Mouse (Mus musculus) G1E (cell line): ENCODE results near the gene Hdac8. TPM values are rescaled to one million over a fixed set of nuclear protein-coding genes. Genes with fewer than 3 reads are reported as not detected.

Experiments
- ATAC-seq: 2 replicates; pipeline ENCODE4 v1.8.0; 2016; ENCODE audit warnings: mild to moderate bottlenecking; ENCODE audit not compliant: insufficient number of reproducible peaks, poor library complexity, low FRiP score, severe bottlenecking; ENCODE audit errors: extremely low read depth
- DNase-seq: peaks from one replicate; pipeline ENCODE4 v3.0.0; 2012; ENCODE audit warnings: low spot score
- H3K27me3 ChIP-seq: 2 replicates; pipeline ENCODE4 v1.6.1; 2012; ENCODE audit warnings: mild to moderate bottlenecking, low read length, inconsistent platforms; ENCODE audit not compliant: insufficient read depth
- H3K36me3 ChIP-seq: replicated peaks from 2 replicates; pipeline ENCODE3; 2012; ENCODE audit warnings: mild to moderate bottlenecking, inconsistent platforms
- H3K4me1 ChIP-seq: 2 replicates; pipeline ENCODE4 v1.6.1; 2012; ENCODE audit warnings: low read depth, low read length, inconsistent platforms, mixed read lengths; ENCODE audit not compliant: insufficient read depth
- H3K4me3 ChIP-seq: 2 replicates; pipeline ENCODE4 v1.5.1; 2012; ENCODE audit warnings: low read depth, mild to moderate bottlenecking, inconsistent platforms, low read length, moderate library complexity, mixed read lengths
- H3K9me3 ChIP-seq: replicated peaks from 2 replicates; pipeline ENCODE4 v1.6.1; 2012; ENCODE audit warnings: inconsistent platforms
- CTCF ChIP-seq: IDR thresholded peaks from 2 replicates; pipeline ENCODE4 v1.5.1; 2012; ENCODE audit warnings: low read depth, low read length, inconsistent platforms, mixed read lengths
- GATA1 ChIP-seq: IDR thresholded peaks from 2 replicates; pipeline ENCODE4 v1.6.1; 2012; ENCODE audit warnings: borderline replicate concordance, low read length, inconsistent platforms, mixed read lengths
- GATA2 ChIP-seq: IDR thresholded peaks from 2 replicates; pipeline ENCODE4 v1.6.1; 2012; ENCODE audit warnings: low read depth, low read length, inconsistent platforms, borderline replicate concordance
- POLR2AphosphoS5 ChIP-seq: IDR thresholded peaks from 2 replicates; pipeline ENCODE4 v1.6.1; 2012; ENCODE audit warnings: low read depth, low read length, inconsistent platforms; ENCODE audit not compliant: insufficient replicate concordance
- TAL1 ChIP-seq: conservative IDR thresholded peaks from 2 replicates; pipeline ENCODE4 v1.6.1; 2012; ENCODE audit warnings: low read depth, low read length, inconsistent platforms, mixed read lengths
- polyA plus RNA-seq: library from polyadenylated mRNA; stranded (reverse); fragments of >175 nt; gene quantifications from 2 replicates; pipeline ENCODE4 v1.2.3, GENCODE M21; 2012
- total RNA-seq, 2 experiments: library from RNA; stranded (forward) in 1 of 2; stranded (reverse) in 1 of 2; fragments of 200-1000 nt in 1 of 2; fragments of >200 nt in 1 of 2; fragmentation: Nextera tagmentation in 1 of 2; gene quantifications; 2 replicates each; pipeline ENCODE4 v1.2.3; 2014 to 2017

Hdac8 gene
- total RNA-seq (2014; fragmentation: Nextera tagmentation) (17.6 TPM in 2 replicates), total RNA-seq (2017) (13.3 and 13.6 TPM in 2 replicates), polyA plus RNA-seq (5.0 and 7.5 TPM in 2 replicates)

- peaks cover 7% of the 10 kb centered on the region; the same call in 1 of the 2 replicates for H3K4me1 ChIP-seq
- DNase-seq: peak; percentile 14
- ATAC-seq: peak; percentile 76
- no peaks in the 10 kb centered on the region for H3K9me3 ChIP-seq
- no peak for TF ChIP-seq GATA2
- no peak for TF ChIP-seq POLR2AphosphoS5
- no peak for TF ChIP-seq CTCF
- no peak for TF ChIP-seq GATA1
- TF ChIP-seq TAL1: no peak
- H3K36me3 ChIP-seq: peaks cover 12% of the 10 kb centered on the region
- H3K27me3 ChIP-seq: no peaks in the 10 kb centered on the region
- H3K4me3 ChIP-seq: peak within 1 kb of the TSS; percentile 71
Measured at GRCm38 (mm10) chrX:102504644-102505481, at the start of gene Hdac8. Hdac8 (minus strand) TSS chrX:102505359.

GRCm38 (mm10) chrX:102509205-102509604 lies 4.0 kb upstream of the Hdac8 start:
- ATAC-seq (no peak), DNase-seq (no peak)
- Histone ChIP-seq H3K36me3 (no peaks in the 10 kb centered on the region), H3K27me3 (peaks cover 2% of the 10 kb centered on the region; the same call in 1 of the 2 replicates), H3K4me3 (no peak overlapping the region), H3K4me1 (peaks cover 1% of the 10 kb centered on the region; the same call in 1 of the 2 replicates), H3K9me3 (no peaks in the 10 kb centered on the region)
- TF ChIP-seq GATA1: no peak
- TF ChIP-seq GATA2: no peak
- TF ChIP-seq POLR2AphosphoS5: no peak
- TF ChIP-seq TAL1: no peak
- TF ChIP-seq CTCF: no peak

DNA sequence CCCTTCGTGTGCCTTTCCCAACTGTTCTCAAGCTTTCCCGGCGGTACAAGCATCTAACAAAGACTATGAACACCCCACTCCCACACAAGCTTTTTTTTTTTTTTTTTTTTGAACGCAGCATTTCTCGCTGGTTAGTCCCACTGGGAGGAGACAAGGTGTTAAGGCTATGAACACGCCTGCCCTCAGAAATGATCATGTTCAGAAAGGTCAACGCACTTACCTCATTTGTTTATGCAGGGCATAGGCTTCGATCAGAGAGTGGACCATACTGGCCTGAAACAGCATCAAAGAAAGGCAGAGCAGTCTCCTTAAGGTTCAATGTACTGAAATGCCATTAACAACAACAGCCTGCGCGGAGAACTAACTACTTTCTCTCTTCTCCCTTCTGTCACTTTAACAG lies 980 bp downstream of the Hdac8 start:
- Histone ChIP-seq H3K9me3 (no peaks in the 10 kb centered on the region), H3K27me3 (no peaks in the 10 kb centered on the region), H3K4me1 (peaks cover 7% of the 10 kb centered on the region; the same call in 1 of the 2 replicates), H3K4me3 (peak overlapping the region; percentile 71), H3K36me3 (peaks cover 19% of the 10 kb centered on the region)
- ATAC-seq (no peak), DNase-seq (no peak)
- TF ChIP-seq GATA2: no peak
- TF ChIP-seq GATA1: no peak
- TF ChIP-seq TAL1: no peak
- no peak for TF ChIP-seq CTCF
- TF ChIP-seq POLR2AphosphoS5: no peak

- TF ChIP-seq GATA1 (no peak), CTCF (no peak), TAL1 (no peak), GATA2 (no peak), POLR2AphosphoS5 (no peak)
- no peak overlapping the region for H3K4me3 ChIP-seq
- H3K4me1 ChIP-seq: no peaks in the 10 kb centered on the region
- peaks cover 42% of the 10 kb centered on the region for H3K36me3 ChIP-seq
- H3K27me3 ChIP-seq: no peaks in the 10 kb centered on the region
- DNase-seq: no peak
- ATAC-seq: no peak
- H3K9me3 ChIP-seq: no peaks in the 10 kb centered on the region
Measured at GRCm38 (mm10) chrX:102493992-102494730, 11.0 kb downstream of the Hdac8 start.

- Histone ChIP-seq H3K36me3 (peaks cover 42% of the 10 kb centered on the region), H3K4me1 (no peaks in the 10 kb centered on the region), H3K4me3 (no peak overlapping the region), H3K27me3 (no peaks in the 10 kb centered on the region), H3K9me3 (no peaks in the 10 kb centered on the region)
- DNase-seq (no peak), ATAC-seq (no peak)
- TF ChIP-seq POLR2AphosphoS5: no peak
- TF ChIP-seq GATA2: no peak
Measured at GRCm38 (mm10) chrX:102485575-102485974, 19.6 kb downstream of the Hdac8 start.

DNA sequence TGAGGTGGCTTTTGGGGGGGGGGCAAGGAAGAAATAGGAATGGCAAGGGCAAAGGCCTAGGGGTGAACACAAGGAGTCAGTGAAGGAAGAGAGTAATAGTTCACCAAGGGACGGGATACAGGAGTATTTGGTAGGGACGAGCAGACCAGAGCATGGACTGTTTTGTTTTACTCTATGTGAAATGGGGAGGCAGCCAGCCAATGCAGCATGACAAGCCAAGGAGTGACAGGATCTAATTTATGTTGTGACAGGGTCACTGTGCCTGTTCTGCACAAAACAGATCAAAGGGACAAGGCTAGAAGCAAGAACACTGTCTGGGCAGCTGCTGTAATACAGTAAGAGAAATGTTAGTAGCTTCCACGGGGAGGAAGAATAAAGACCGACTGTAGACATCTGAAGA lies 25.5 kb downstream of the Hdac8 start:
- DNase-seq (no peak), ATAC-seq (no peak)
- H3K27me3 ChIP-seq: no peaks in the 10 kb centered on the region
- no peaks in the 10 kb centered on the region for H3K4me1 ChIP-seq
- TF ChIP-seq CTCF (no peak), GATA1 (no peak), POLR2AphosphoS5 (no peak), TAL1 (no peak), GATA2 (no peak)
- H3K36me3 ChIP-seq: peaks cover 27% of the 10 kb centered on the region
- H3K4me3 ChIP-seq: no peak overlapping the region
- no peaks in the 10 kb centered on the region for H3K9me3 ChIP-seq
